In the genomic region with DNA sequence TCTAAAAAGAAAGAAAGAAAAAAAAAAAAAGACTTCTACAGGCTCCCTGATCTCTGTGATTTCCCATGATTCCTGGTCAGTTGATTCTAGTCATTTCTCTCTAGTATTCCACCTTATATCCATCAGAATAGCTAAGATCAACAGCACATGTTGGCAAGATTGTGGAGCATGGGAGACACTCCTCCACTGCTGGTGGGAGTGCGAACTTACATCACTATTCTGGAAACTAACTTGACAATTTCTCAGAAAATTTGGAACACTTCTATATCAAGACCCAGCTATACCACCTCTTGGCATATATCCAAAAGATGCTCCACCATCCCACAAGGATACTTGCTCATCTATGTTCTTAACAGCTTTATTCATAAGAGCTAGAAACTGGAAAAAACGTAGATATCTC, we compare ENCODE assay signal across 9 mouse cellular contexts.
"Had no signal": no experiment of that assay in that cellular context is flagged by ENCODE, and none has a peak within 500 bp of the region (broad histone marks: within the 10 kb centered on the region; RNA-seq: fewer than 3 reads in every experiment).

No protein-coding gene starts in this region.

- DNase-seq: lung, adult 18-20 months; lung, embryonic 14.5 days; lung, postnatal 10 days; lung, postnatal 36 days; thymus, adult 18-20 months; thymus, postnatal 14 days; thymus, postnatal 36 days had no signal

- ATAC-seq: midbrain, embryonic 13.5 days; midbrain, embryonic 15.5 days had no signal
